Mouse (Mus musculus): ENCODE measurements around the gene Dzip1. TPM values are rescaled to one million over a fixed set of nuclear protein-coding genes. Genes with fewer than 3 reads are reported as not detected.
A peak's percentile ranks its signal among the peaks of the same experiment; 100 is the strongest.

The Dzip1 gene
- polyA plus RNA-seq, 1 experiment from 2014 or later: 40.0 TPM

DNA sequence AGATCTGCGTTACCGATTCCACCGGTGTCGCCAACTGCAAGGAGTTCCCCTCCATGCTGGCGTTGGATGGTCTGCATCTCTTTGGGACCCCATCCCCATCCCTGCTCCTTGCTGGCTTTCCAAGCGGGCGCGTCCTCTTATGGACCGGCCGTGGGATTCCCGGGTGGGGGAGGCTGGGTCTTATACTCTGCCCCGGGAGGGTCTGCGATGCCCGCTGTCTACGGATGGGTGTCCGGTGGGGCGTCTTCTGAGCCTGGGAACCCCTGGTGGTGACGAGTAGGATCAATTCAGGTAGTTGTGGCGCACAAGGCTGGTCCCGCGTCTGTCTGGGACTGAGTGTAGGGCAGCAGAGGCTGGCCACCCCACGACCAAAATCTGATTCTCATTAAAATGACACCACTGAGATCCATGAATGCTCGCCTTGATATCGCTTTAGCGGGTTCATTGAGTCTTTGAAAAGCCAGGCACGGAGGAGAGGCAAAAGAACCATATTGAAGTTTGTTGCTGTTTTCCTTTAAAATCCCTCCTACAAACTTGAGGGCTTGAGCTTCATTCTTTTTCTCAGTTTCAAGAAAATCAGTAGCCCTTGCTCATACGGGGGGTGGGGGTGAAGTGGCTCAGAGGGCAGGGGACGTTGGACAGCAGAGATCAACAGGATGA lies 70.0 kb downstream of the Dzip1 start:
- Histone ChIP-seq H3K4me3 (ENCODE audit: low read depth, low read length) (peak overlapping the region; percentile 50), H3K9me3 (ENCODE audit: control insufficient read depth, low read length) (no peaks in the 10 kb centered on the region), H3K36me3 (ENCODE audit: control insufficient read depth, insufficient read depth, low read length) (no peaks in the 10 kb centered on the region), H3K4me2 (replicated peaks; ENCODE audit: low read depth, low read length) (peak overlapping the region; percentile 97), H3K9ac (ENCODE audit: low read depth, low read length) (peak overlapping the region; percentile 42), H3K4me1 (replicated peaks; ENCODE audit: control insufficient read depth, insufficient read depth, low read length) (no peaks in the 10 kb centered on the region; the same call in 1 of the 2 replicates), H3K27ac (ENCODE audit: low read depth, low read length) (no peak overlapping the region), H3K27me3 (ENCODE audit: control insufficient read depth, insufficient read depth, low read length) (peaks cover 7% of the 10 kb centered on the region; the same call in 1 of the 2 replicates)
- ATAC-seq (ENCODE audit: low FRiP score) (peak; percentile 70), DNase-seq (ENCODE audit: low spot score) (peak; percentile 61)
- under 1% methylated on average over 28 of the region's 28 CpGs for WGBS

- peaks cover 7% of the 10 kb centered on the region; the same call in 1 of the 2 replicates for H3K27me3 ChIP-seq (ENCODE audit: control insufficient read depth, insufficient read depth, low read length)
- peak overlapping the region; percentile 42; the same call in 1 of the 2 replicates for H3K9ac ChIP-seq (ENCODE audit: low read depth, low read length)
- DNase-seq (ENCODE audit: low spot score): peak; percentile 81
- H3K4me2 ChIP-seq (replicated peaks; ENCODE audit: low read depth, low read length): peak overlapping the region; percentile 97
- H3K9me3 ChIP-seq (ENCODE audit: control insufficient read depth, low read length): no peaks in the 10 kb centered on the region
- H3K27ac ChIP-seq (ENCODE audit: low read depth, low read length): no peak overlapping the region
- ATAC-seq (ENCODE audit: low FRiP score): peak; percentile 85
- no peaks in the 10 kb centered on the region; the same call in 1 of the 2 replicates for H3K4me1 ChIP-seq (replicated peaks; ENCODE audit: control insufficient read depth, insufficient read depth, low read length)
- peak overlapping the region; percentile 50 for H3K4me3 ChIP-seq (ENCODE audit: low read depth, low read length)
- no peaks in the 10 kb centered on the region for H3K36me3 ChIP-seq (ENCODE audit: control insufficient read depth, insufficient read depth, low read length)
- WGBS: 1% methylated on average over 48 of the region's 48 CpGs
Observed at GRCm38 (mm10) chr14:118854371-118855114, 70.7 kb downstream of the Dzip1 start.

- H3K9ac ChIP-seq (ENCODE audit: low read depth, low read length): no peak overlapping the region
- 71% methylated on average over 6 of the region's 6 CpGs for WGBS
- H3K9me3 ChIP-seq (ENCODE audit: control insufficient read depth, low read length): no peaks in the 10 kb centered on the region
- H3K36me3 ChIP-seq (ENCODE audit: control insufficient read depth, insufficient read depth, low read length): no peaks in the 10 kb centered on the region
- ATAC-seq (ENCODE audit: low FRiP score): no peak
- no peak for DNase-seq (ENCODE audit: low spot score)
- no peak overlapping the region for H3K4me3 ChIP-seq (ENCODE audit: low read depth, low read length)
- no peaks in the 10 kb centered on the region; the same call in 1 of the 2 replicates for H3K4me1 ChIP-seq (replicated peaks; ENCODE audit: control insufficient read depth, insufficient read depth, low read length)
- H3K27ac ChIP-seq (ENCODE audit: low read depth, low read length): no peak overlapping the region
- H3K4me2 ChIP-seq (replicated peaks; ENCODE audit: low read depth, low read length): no peak overlapping the region
- H3K27me3 ChIP-seq (ENCODE audit: control insufficient read depth, insufficient read depth, low read length): peaks cover 7% of the 10 kb centered on the region; the same call in 1 of the 2 replicates
Observed at GRCm38 (mm10) chr14:118851496-118852107, 73.7 kb downstream of the Dzip1 start.

DNA sequence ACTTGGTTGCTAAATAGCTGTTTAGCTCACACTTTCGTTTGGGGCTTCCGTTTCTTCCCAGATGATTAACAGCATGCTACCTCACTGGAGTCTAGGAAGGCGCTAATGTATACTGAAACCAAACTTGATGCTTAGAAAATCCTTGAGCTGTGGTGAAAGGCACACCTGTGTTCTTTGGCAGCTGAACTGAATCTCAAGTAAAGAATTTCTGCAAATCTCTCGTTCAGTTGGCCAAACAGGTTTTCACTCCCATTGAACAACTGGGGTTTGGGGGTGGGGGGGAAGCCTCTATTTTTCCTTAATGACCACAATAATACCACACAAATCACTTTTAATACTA lies 74.6 kb downstream of the Dzip1 start:
- H3K27me3 ChIP-seq (ENCODE audit: control insufficient read depth, insufficient read depth, low read length): peaks cover 7% of the 10 kb centered on the region; the same call in 1 of the 2 replicates
- H3K36me3 ChIP-seq (ENCODE audit: control insufficient read depth, insufficient read depth, low read length): no peaks in the 10 kb centered on the region
- no peaks in the 10 kb centered on the region for H3K9me3 ChIP-seq (ENCODE audit: control insufficient read depth, low read length)
- ATAC-seq (ENCODE audit: low FRiP score) (no peak), DNase-seq (ENCODE audit: low spot score) (no peak)
- no peaks in the 10 kb centered on the region; the same call in 1 of the 2 replicates for H3K4me1 ChIP-seq (replicated peaks; ENCODE audit: control insufficient read depth, insufficient read depth, low read length)
- H3K4me2 ChIP-seq (replicated peaks; ENCODE audit: low read depth, low read length): no peak overlapping the region
- H3K4me3 ChIP-seq (ENCODE audit: low read depth, low read length): no peak overlapping the region
- WGBS: 72% methylated on average over 4 of the region's 4 CpGs
- H3K27ac ChIP-seq (ENCODE audit: low read depth, low read length): no peak overlapping the region
- H3K9ac ChIP-seq (ENCODE audit: low read depth, low read length): no peak overlapping the region

GRCm38 (mm10) chr14:118850011-118850695 lies 75.1 kb downstream of the Dzip1 start:
- H3K36me3 ChIP-seq (ENCODE audit: control insufficient read depth, insufficient read depth, low read length): no peaks in the 10 kb centered on the region
- peaks cover 7% of the 10 kb centered on the region; the same call in 1 of the 2 replicates for H3K27me3 ChIP-seq (ENCODE audit: control insufficient read depth, insufficient read depth, low read length)
- no peak overlapping the region for H3K9ac ChIP-seq (ENCODE audit: low read depth, low read length)
- no peak overlapping the region for H3K4me2 ChIP-seq (replicated peaks; ENCODE audit: low read depth, low read length)
- ATAC-seq (ENCODE audit: low FRiP score): no peak
- no peaks in the 10 kb centered on the region; the same call in 1 of the 2 replicates for H3K4me1 ChIP-seq (replicated peaks; ENCODE audit: control insufficient read depth, insufficient read depth, low read length)
- no peak overlapping the region for H3K4me3 ChIP-seq (ENCODE audit: low read depth, low read length)
- 80% methylated on average over 11 of the region's 11 CpGs for WGBS
- DNase-seq (ENCODE audit: low spot score): no peak
- no peak overlapping the region for H3K27ac ChIP-seq (ENCODE audit: low read depth, low read length)
- H3K9me3 ChIP-seq (ENCODE audit: control insufficient read depth, low read length): no peaks in the 10 kb centered on the region

GRCm38 (mm10) chr14:118848171-118848570 lies 77.1 kb downstream of the Dzip1 start:
- no peak overlapping the region for H3K9ac ChIP-seq (ENCODE audit: low read depth, low read length)
- 85% methylated on average over 7 of the region's 7 CpGs for WGBS
- no peak for ATAC-seq (ENCODE audit: low FRiP score)

DNA sequence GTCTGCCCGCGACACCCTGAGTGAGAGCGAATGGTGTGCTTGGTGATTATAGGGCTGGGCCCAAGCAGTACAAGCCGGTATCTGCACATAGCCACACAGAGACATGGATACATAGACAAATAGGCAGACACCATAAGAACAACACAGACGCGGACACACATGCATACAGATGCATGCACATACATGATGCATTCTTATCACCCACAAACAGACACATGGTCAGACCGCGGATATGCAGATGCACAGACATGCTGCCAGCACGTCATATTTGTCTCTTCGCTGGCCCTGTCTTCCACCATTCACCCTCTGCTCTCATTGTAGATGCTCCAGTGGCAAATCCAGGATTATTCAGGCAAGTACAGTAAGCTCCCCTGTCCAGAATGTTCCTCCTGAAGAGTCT lies 78.4 kb downstream of the Dzip1 start:
- Histone ChIP-seq H3K36me3 (ENCODE audit: control insufficient read depth, insufficient read depth, low read length) (no peaks in the 10 kb centered on the region), H3K4me3 (ENCODE audit: low read depth, low read length) (no peak overlapping the region), H3K4me1 (replicated peaks; ENCODE audit: control insufficient read depth, insufficient read depth, low read length) (no peaks in the 10 kb centered on the region), H3K9ac (ENCODE audit: low read depth, low read length) (no peak overlapping the region), H3K4me2 (replicated peaks; ENCODE audit: low read depth, low read length) (no peak overlapping the region), H3K9me3 (ENCODE audit: control insufficient read depth, low read length) (no peaks in the 10 kb centered on the region), H3K27ac (ENCODE audit: low read depth, low read length) (no peak overlapping the region), H3K27me3 (ENCODE audit: control insufficient read depth, insufficient read depth, low read length) (no peaks in the 10 kb centered on the region)
- DNase-seq (ENCODE audit: low spot score) (no peak), ATAC-seq (ENCODE audit: low FRiP score) (no peak)
- WGBS: 94% methylated on average over 10 of the region's 10 CpGs

More at GRCm38 (mm10) chr14:118848171-118848570, 77.1 kb downstream of the Dzip1 start:
- Histone ChIP-seq H3K4me1 (replicated peaks; ENCODE audit: control insufficient read depth, insufficient read depth, low read length) (no peaks in the 10 kb centered on the region), H3K4me2 (replicated peaks; ENCODE audit: low read depth, low read length) (no peak overlapping the region), H3K36me3 (ENCODE audit: control insufficient read depth, insufficient read depth, low read length) (no peaks in the 10 kb centered on the region), H3K27ac (ENCODE audit: low read depth, low read length) (no peak overlapping the region), H3K27me3 (ENCODE audit: control insufficient read depth, insufficient read depth, low read length) (no peaks in the 10 kb centered on the region), H3K4me3 (ENCODE audit: low read depth, low read length) (no peak overlapping the region), H3K9me3 (ENCODE audit: control insufficient read depth, low read length) (no peaks in the 10 kb centered on the region)
- no peak for DNase-seq (ENCODE audit: low spot score)

- ATAC-seq (ENCODE audit: low FRiP score): no peak
- no peak overlapping the region for H3K4me3 ChIP-seq (ENCODE audit: low read depth, low read length)
- WGBS: 86% methylated on average over 3 of the region's 3 CpGs
- H3K9me3 ChIP-seq (ENCODE audit: control insufficient read depth, low read length): no peaks in the 10 kb centered on the region
- H3K36me3 ChIP-seq (ENCODE audit: control insufficient read depth, insufficient read depth, low read length): no peaks in the 10 kb centered on the region
- no peaks in the 10 kb centered on the region for H3K4me1 ChIP-seq (replicated peaks; ENCODE audit: control insufficient read depth, insufficient read depth, low read length)
- H3K4me2 ChIP-seq (replicated peaks; ENCODE audit: low read depth, low read length): no peak overlapping the region
- H3K9ac ChIP-seq (ENCODE audit: low read depth, low read length): no peak overlapping the region
- H3K27ac ChIP-seq (ENCODE audit: low read depth, low read length): no peak overlapping the region
- H3K27me3 ChIP-seq (ENCODE audit: control insufficient read depth, insufficient read depth, low read length): no peaks in the 10 kb centered on the region
- DNase-seq (ENCODE audit: low spot score): no peak
Observed at GRCm38 (mm10) chr14:118842353-118842752, 82.9 kb downstream of the Dzip1 start.

Measured in hindbrain, embryonic 11.5 days (tissue).